7 mouse cellular contexts compared by ENCODE assay signal in the genomic region with DNA sequence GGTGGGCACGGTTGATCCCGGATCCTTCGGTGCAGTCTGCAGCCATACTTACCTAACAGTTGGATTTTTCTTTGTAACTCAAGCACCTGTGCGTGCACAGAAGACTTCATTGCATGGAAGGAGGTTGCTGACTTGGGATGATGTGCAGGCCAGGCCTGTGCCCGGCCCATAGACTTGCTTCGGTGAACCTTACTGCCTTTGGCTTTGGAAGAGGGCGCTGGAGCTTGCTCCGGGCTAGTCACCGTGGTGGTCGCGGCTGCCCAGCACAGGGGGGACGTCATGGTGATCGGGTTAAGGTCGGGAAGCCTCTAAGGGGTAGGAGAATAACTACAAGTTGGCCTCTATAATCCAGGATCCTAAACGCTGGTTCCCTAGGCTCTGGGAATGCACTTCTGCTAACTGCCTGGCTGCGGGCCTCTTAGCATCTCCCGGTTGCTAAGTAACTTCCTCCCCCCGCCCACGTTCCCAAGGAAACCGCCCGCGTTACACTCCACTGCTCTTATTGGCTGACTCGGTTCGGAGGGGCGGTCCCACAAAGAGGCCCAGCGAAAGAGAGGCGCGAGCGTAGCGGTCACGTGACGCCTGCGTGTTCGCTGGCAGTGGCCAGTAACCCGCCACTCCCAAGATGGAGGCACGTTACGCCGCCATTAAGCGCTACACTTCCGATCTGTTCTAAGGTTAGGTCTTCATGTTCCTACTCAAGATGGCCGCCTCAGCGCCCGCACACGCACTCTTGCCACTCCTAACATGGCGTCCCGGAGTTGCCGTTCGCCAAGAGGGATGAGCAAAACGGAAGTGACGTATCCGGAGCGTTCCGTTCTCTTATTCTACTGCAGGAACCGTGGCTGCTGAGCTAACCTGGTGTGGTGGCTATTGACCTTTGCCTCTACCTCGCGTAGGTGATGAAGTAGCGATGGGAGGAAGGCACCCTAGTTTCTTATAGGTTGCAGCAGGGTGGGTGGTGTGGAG. TPM values are rescaled to one million over a fixed set of nuclear protein-coding genes. Genes with fewer than 3 reads are reported as not detected.
DNase-seq lines count a peak whose midpoint lies in the region; ATAC-seq lines count a peak whose summit lies in the region.

Ccdc151 (minus strand) TSS at position 441 of the 969 bp plus-strand sequence.
Prkcsh (plus strand) TSS at position 613 of the 969 bp plus-strand sequence.

- no peaks in the 10 kb centered on the region for H3K27me3 ChIP-seq in intestine, embryonic 16.5 days (replicated peaks; ENCODE audit: control insufficient read depth, insufficient read depth, low read length)
- no peaks in the 10 kb centered on the region for H3K27me3 ChIP-seq in midbrain, embryonic 11.5 days (ENCODE audit: control insufficient read depth, insufficient read depth, low read length)

- peaks cover 18% of the 10 kb centered on the region for H3K4me1 ChIP-seq in intestine, embryonic 16.5 days (ENCODE audit: control insufficient read depth, insufficient read depth, low read length)
- peaks cover 21% of the 10 kb centered on the region for H3K4me1 ChIP-seq in midbrain, embryonic 11.5 days (ENCODE audit: control insufficient read depth, insufficient read depth, low read length)

- H3K9ac ChIP-seq in intestine, embryonic 16.5 days (ENCODE audit: low read depth, low read length): peak within 1 kb of the TSS; percentile 73
- peak within 1 kb of the TSS; percentile 68 for H3K9ac ChIP-seq in midbrain, embryonic 11.5 days (ENCODE audit: low read length)

- peak; percentile 100 for DNase-seq in adrenal gland, adult 8-10 months
- DNase-seq in embryo, embryonic 9.5 days (ENCODE audit: extremely low spot score): peak; percentile 98
- DNase-seq in gastrocnemius, postnatal 4 days (ENCODE audit: low spot score in 2 of 2): peak; percentile 96 to 98
- peak; percentile 99 for DNase-seq in left cerebral cortex, postnatal 36 days (ENCODE audit: low spot score in 2 of 2)
- peak; percentile 100 for DNase-seq in midbrain, embryonic 11.5 days (ENCODE audit: low spot score, missing footprints)
- DNase-seq in skeletal muscle tissue, adult 2 months (ENCODE audit: low read depth, low spot score): peak; percentile 100

- peak; percentile 100 for ATAC-seq in intestine, embryonic 16.5 days
- ATAC-seq in midbrain, embryonic 11.5 days (ENCODE audit: low FRiP score): peak; percentile 98

- intact Hi-C loops in left cerebral cortex, postnatal 36 days (cut with DNase I): loop anchor here (2.0 kb wide), 1 partner anchor 48 kb away; the partner anchor contains the start of gene Swsap1

- peak within 1 kb of the TSS; percentile 72 for H3K4me3 ChIP-seq in intestine, embryonic 16.5 days (ENCODE audit: low read length)
- H3K4me3 ChIP-seq in midbrain, embryonic 11.5 days (ENCODE audit: low read depth, low read length): peak within 1 kb of the TSS; percentile 78

- H3K9me3 ChIP-seq in intestine, embryonic 16.5 days (ENCODE audit: control insufficient read depth, low read length): no peaks in the 10 kb centered on the region
- H3K9me3 ChIP-seq in midbrain, embryonic 11.5 days (ENCODE audit: control insufficient read depth, low read length): no peaks in the 10 kb centered on the region

- peak within 1 kb of the TSS; percentile 84 for H3K4me2 ChIP-seq in intestine, embryonic 16.5 days (ENCODE audit: low read depth, low read length)
- peak within 1 kb of the TSS; percentile 94 for H3K4me2 ChIP-seq in midbrain, embryonic 11.5 days

- H3K27ac ChIP-seq in intestine, embryonic 16.5 days (ENCODE audit: low read length): peak within 1 kb of the TSS; percentile 73
- peak within 1 kb of the TSS; percentile 64 for H3K27ac ChIP-seq in midbrain, embryonic 11.5 days (ENCODE audit: low read depth, low read length)

- H3K36me3 ChIP-seq in intestine, embryonic 16.5 days (ENCODE audit: control insufficient read depth, insufficient read depth, low read length): 0 out of 2 replicates have a peak, but pooled peaks cover 3% of the 10 kb centered on the region
- H3K36me3 ChIP-seq in midbrain, embryonic 11.5 days (ENCODE audit: control insufficient read depth, insufficient read depth, low read length): no peaks in the 10 kb centered on the region

- 6% methylated on average over 57 of the region's 57 CpGs for WGBS in intestine, embryonic 16.5 days
- 4% methylated on average over 57 of the region's 57 CpGs for WGBS in midbrain, embryonic 11.5 days

RNA-seq across cellular contexts. Expression of gene Ccdc151, which starts in this region (rescaled TPM):
- 1 to 10 TPM in 3 of 4 experiments, under 1 TPM in 1; 0.81 to 2.8 (median 1.4) TPM for total RNA-seq in adrenal gland, adult 8-10 months (2022)
- total RNA-seq in gastrocnemius, postnatal 4 days (2021): under 1 TPM in 1 of 2 experiments, not detected in 1; 0.23 TPM
- polyA plus RNA-seq in intestine, embryonic 16.5 days (2015; fragmentation: Nextera tagmentation; extraction: Ambion mirVana): 0.28 and 0.54 TPM in 2 replicates
- 10 to 100 TPM in 1 of 2 experiments, 1 to 10 TPM in 1; 6.8 to 10.0 TPM for total RNA-seq in left cerebral cortex, postnatal 36 days (2021)
- polyA plus RNA-seq in midbrain, embryonic 11.5 days (2014; fragmentation: Nextera tagmentation; extraction: Ambion mirVana): 4.7 and 6.3 TPM in 2 replicates

RNA-seq across cellular contexts. Expression of gene Prkcsh, which starts in this region (rescaled TPM):
- 100 to 1,000 TPM; 167 to 190 (median 180) TPM for total RNA-seq in adrenal gland, adult 8-10 months (2022)
- total RNA-seq in gastrocnemius, postnatal 4 days (2021): 10 to 100 TPM; 61.4 to 66.1 TPM
- 121 and 125 TPM in 2 replicates for polyA plus RNA-seq in intestine, embryonic 16.5 days (2015; fragmentation: Nextera tagmentation; extraction: Ambion mirVana)
- 10 to 100 TPM; 92.6 to 98.6 TPM for total RNA-seq in left cerebral cortex, postnatal 36 days (2021)
- polyA plus RNA-seq in midbrain, embryonic 11.5 days (2014; fragmentation: Nextera tagmentation; extraction: Ambion mirVana): 85.5 and 86.9 TPM in 2 replicates

Comparison
In these comparisons a context has a peak if more than half of its experiments do, and no peak if none do; other contexts are left out.
1. Peak in every context shown above with its lines: DNase-seq, ATAC-seq, H3K4me3 ChIP-seq and H3K27ac ChIP-seq.